Mouse (Mus musculus) R1 (cell line): ENCODE measurements at regions not wholly inside any gene's neighbourhood (a gene's known extent, or its start where the extent isn't known, plus 50 kb on each side); places are given as distances from the start of the nearest gene placed in this dataset.

Experiments used
- DNase-seq: peaks from one replicate; pipeline ENCODE4 v3.0.0-alpha.2; 2018; ENCODE audit warnings: low read depth, low spot score

- DNase-seq: no peak
These were observed 597.6 kb downstream of the Cenpc1 start for GRCm38 (mm10) chr5:85467811-85468210.

GRCm38 (mm10) chr5:85467151-85467550 lies 598.2 kb downstream of the Cenpc1 start:
- DNase-seq: no peak
